Mouse (Mus musculus) MEL-GATA-1-ER (cell line): Measurements from ENCODE around the gene Sub1.

Source experiments
- DNase-seq: peaks from one replicate; pipeline ENCODE4 v3.0.0-alpha.2; 2012; ENCODE audit warnings: low read depth; ENCODE audit errors: extremely low read depth

Gene Sub1

GRCm38 (mm10) chr15:11968851-11969250 is 27.9 kb downstream of the Sub1 start:
- DNase-seq: peak; percentile 25

DNA sequence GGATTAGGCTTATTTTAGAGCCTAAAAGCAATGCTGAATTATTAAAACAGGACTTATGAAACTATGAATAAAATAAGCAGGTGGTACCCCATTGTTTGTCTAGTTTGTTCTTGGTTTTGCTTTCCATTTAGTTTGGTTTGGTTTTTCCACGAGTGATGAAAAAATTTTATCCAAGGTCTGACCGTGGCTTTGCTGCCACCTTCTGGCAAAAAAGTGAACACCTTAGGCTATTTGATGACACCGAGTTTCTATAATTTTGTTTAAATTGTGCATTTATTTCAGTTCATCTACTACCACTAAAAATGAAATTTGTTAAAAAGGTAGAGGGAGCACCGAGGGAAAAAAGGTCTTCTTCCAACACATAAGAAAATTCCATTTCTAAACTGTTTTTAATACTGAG is 30.4 kb downstream of the Sub1 start:
- peak; percentile 38 for DNase-seq

DNA sequence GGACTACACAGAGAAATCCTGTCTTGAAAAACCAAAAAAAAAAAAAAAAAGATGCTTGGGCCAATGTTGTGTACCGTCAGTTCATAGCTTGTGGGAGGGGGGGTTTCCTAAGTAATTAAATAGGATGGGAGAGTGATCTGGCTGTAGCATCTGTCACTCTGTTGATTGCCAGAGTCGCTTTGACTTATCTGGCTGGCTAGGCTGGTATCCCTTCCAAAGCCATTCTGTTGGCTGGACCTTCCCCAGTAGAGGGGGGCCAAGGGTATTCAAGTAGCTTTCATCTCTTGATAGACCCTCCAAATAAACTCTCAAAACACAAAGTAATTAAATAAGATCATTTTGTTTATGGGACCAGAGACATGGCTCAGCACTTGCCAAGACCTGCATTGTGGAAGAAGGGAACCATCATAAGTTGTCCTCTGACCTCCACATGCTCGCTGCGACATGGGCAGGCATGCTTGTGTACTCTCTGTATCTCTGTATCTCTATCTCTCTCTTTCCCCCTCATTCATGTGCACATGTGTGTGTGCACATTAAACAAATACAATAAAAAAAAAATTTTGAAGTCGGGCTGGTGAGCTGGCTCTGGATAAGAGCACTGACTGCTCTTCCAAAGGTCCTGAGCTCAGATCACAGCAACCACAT is 31.5 kb downstream of the Sub1 start:
- DNase-seq: no peak

DNA sequence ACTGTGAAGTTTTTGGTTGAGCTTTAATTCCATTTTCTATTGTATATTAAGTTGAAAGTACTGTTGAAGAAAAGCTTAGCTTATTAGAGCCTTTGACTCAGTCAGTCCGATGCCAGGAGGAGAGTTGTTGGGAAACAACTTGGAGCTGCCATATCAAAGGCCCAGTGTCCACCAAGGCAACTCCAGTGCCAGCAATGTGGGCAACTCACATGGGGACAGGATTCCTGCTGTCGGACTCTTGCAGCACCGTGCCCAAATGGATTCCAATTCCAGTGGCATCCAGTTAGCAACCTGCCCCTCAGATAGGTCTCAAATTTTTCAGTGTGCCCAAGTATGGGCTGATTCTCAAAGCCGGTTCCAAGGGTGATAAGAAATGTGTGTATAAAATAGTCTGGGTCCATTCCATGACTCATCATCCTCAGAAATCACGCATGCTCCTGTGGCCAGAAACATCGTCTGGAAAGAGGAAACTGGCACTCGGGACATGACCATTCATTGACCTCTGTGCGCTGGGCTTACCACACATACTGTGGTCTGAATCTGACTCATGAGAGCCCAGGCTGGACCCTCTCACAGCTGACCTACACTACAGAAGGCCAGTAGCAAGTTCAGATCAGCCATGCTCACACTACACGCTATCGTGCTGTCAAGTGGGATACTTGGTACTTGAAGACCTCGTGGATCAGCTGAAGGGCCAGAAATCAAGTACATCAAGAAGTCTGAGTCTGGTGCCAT is 32.8 kb downstream of the Sub1 start:
- DNase-seq: no peak

DNA sequence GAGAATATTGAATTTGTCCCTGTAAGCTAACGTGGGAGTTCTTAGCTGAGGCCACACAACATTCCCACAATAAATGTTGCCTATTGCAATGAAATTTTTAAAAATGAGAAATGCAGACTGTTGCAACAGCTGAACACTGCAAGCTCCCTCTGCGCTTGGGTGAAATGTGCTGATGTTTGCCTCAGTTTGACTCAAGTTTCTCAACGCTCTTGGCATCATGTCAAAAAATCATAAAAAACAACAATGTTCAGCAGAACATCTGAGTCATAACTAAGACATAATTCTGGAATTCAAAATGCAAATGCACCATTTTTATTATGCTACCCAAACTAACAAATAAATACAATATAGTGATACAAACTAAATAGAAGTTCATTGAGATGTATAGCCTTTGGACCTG is 37.1 kb downstream of the Sub1 start:
- no peak for DNase-seq

GRCm38 (mm10) chr15:11956129-11956528 is 40.7 kb downstream of the Sub1 start:
- no peak for DNase-seq

DNA sequence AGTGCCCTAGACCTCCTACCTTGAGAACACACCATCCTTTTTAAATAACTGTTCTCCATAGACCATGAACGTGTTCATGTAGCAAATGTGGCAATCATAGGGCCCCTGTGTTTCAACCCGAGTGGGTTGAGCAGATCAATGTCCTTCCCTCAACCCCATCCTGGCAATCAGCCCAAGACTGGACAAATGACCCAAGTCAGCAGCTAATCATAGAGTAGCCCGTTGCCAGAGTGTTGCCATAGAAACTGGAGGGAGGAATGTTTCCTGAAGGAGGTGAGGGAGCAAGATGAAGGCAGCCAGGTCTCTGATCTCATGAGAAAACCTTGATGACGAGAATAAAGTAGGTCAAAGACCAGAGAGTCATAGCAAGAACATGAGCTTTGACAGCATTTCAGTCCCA is 42.6 kb downstream of the Sub1 start:
- DNase-seq: no peak

GRCm38 (mm10) chr15:11952159-11952558 is 44.6 kb downstream of the Sub1 start:
- no peak for DNase-seq

- no peak for DNase-seq
Measured at GRCm38 (mm10) chr15:11951181-11951580, 45.6 kb downstream of the Sub1 start.

- no peak for DNase-seq
Measured at GRCm38 (mm10) chr15:11950144-11950543, 46.6 kb downstream of the Sub1 start.

GRCm38 (mm10) chr15:11949490-11949889 is 47.3 kb downstream of the Sub1 start:
- no peak for DNase-seq

GRCm38 (mm10) chr15:11940855-11941254 is 55.9 kb downstream of the Sub1 start:
- no peak for DNase-seq
